Mouse (Mus musculus) neural tube, embryonic 13.5 days (tissue): ENCODE results near the gene Vegfb. TPM values are rescaled to one million over a fixed set of nuclear protein-coding genes. Genes with fewer than 3 reads are reported as not detected.
A peak's percentile ranks its signal among the peaks of the same experiment; 100 is the strongest.

Experiments
- ATAC-seq: fragments of 200-750 bp; cut with Nextera tagmentation; 2 replicates; pipeline ENCODE4 v1.8.0; 2017; ENCODE audit warnings: low read depth, mild to moderate bottlenecking, moderate TSS enrichment, moderate library complexity
- H3K27ac ChIP-seq: fragments of 300-500 bp; sonication (generic); replicated peaks from 2 replicates; pipeline ENCODE4 v1.5.1; 2015; ENCODE audit warnings: moderate library complexity, mild to moderate bottlenecking, inconsistent platforms
- H3K27me3 ChIP-seq: fragments of 300-500 bp; sonication (generic); 2 replicates; pipeline ENCODE4 v1.6.1; 2015; ENCODE audit warnings: mild to moderate bottlenecking, inconsistent platforms
- H3K36me3 ChIP-seq: fragments of 300-500 bp; sonication (generic); 2 replicates; pipeline ENCODE4 v1.6.1; 2015; ENCODE audit warnings: mild to moderate bottlenecking, inconsistent platforms
- H3K4me1 ChIP-seq: fragments of 300-500 bp; sonication (generic); replicated peaks from 2 replicates; pipeline ENCODE4 v1.6.1; 2015; ENCODE audit warnings: inconsistent platforms
- H3K4me2 ChIP-seq: fragments of 300-500 bp; sonication (generic); 2 replicates; pipeline ENCODE4 v1.6.1; 2015; ENCODE audit warnings: inconsistent platforms, mild to moderate bottlenecking, moderate library complexity
- H3K4me3 ChIP-seq: fragments of 300-500 bp; sonication (generic); 2 replicates; pipeline ENCODE4 v1.5.1; 2015; ENCODE audit warnings: mild to moderate bottlenecking, inconsistent platforms
- H3K9ac ChIP-seq: fragments of 300-500 bp; sonication (generic); 2 replicates; pipeline ENCODE4 v1.6.1; 2015; ENCODE audit warnings: moderate library complexity, mild to moderate bottlenecking, inconsistent platforms
- H3K9me3 ChIP-seq: fragments of 300-500 bp; sonication (generic); 2 replicates; pipeline ENCODE4 v1.6.1; 2016; ENCODE audit warnings: inconsistent platforms
- WGBS: fragments of 180-500 bp; shearing (Covaris S2); methylation state at CpG from one replicate; pipeline ENCODE4 v1.1.7; 2015; 5-methylcytosine and 5-hydroxymethylcytosine counted together
- polyA plus RNA-seq: library from polyadenylated mRNA; unstranded; fragments of >200 nt; fragmentation: Nextera tagmentation; extraction: Ambion mirVana; gene quantifications from 2 replicates; pipeline ENCODE4 v1.2.1, GENCODE M21; 2015

The Vegfb gene
- polyA plus RNA-seq, 1 experiment from 2014 or later: 39.3 TPM

DNA sequence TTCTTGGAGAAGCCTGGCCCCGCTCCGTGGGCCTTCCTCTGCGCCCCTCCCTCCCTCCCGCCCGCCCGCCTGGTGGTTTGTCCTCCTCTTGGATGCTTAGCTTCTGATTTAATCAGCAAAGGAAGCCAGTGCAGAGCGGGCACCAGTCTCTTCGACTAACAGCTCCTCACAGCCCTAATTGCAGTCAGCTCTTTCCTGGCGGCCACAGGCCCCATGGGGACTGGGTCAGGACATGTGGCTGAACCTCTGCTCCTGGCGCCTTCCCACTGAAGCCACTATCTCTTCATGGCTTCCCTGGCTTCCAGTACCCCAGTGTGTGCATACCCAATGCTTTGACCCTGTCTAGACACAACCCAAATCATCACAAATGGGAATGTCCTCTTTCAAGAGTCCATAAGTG is 31.0 kb downstream of the Vegfb start:
- Histone ChIP-seq H3K36me3 (peaks cover 56% of the 10 kb centered on the region), H3K9me3 (no peaks in the 10 kb centered on the region), H3K9ac (no peak overlapping the region), H3K27me3 (no peaks in the 10 kb centered on the region), H3K4me2 (no peak overlapping the region), H3K4me3 (no peak overlapping the region), H3K4me1 (peaks cover 15% of the 10 kb centered on the region), H3K27ac (no peak overlapping the region)
- 80% methylated on average over 10 of the region's 10 CpGs for WGBS
- ATAC-seq: no peak

- 84% methylated on average over 7 of the region's 7 CpGs for WGBS
- Histone ChIP-seq H3K4me2 (no peak overlapping the region), H3K36me3 (peaks cover 54% of the 10 kb centered on the region), H3K4me3 (no peak overlapping the region), H3K9ac (peak overlapping the region; percentile 22; the same call in 1 of the 2 replicates), H3K4me1 (peaks cover 16% of the 10 kb centered on the region), H3K9me3 (no peaks in the 10 kb centered on the region), H3K27ac (no peak overlapping the region), H3K27me3 (no peaks in the 10 kb centered on the region)
- ATAC-seq: no peak
Observed at GRCm38 (mm10) chr19:6955424-6955823, 32.0 kb downstream of the Vegfb start.

DNA sequence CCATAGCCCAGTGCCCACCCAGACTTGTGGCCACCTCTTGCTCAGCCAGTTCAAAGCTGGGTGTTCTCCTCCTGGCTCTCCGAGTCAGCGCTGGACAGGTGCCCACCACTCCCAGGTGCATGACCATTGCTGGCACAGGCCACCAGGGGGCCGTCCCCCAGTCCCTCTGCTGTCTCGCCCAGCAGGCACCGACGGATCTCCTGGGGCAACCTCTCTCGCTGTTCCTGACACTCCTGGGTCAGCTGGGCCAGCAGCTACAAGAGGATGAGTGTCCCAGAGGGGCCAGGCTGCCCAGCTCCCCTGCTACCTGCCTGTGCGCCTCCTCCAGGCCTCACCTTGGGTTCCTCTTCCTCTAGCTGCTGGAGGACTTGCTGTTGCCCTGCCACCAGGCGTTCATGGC is 33.4 kb downstream of the Vegfb start:
- H3K4me1 ChIP-seq: peaks cover 25% of the 10 kb centered on the region
- no peak overlapping the region for H3K4me3 ChIP-seq
- peaks cover 41% of the 10 kb centered on the region for H3K36me3 ChIP-seq
- 49% methylated on average over 9 of the region's 9 CpGs for WGBS
- peak overlapping the region; percentile 38; the same call in 1 of the 2 replicates for H3K9ac ChIP-seq
- ATAC-seq: no peak
- H3K27ac ChIP-seq: no peak overlapping the region
- H3K27me3 ChIP-seq: no peaks in the 10 kb centered on the region
- no peak overlapping the region for H3K4me2 ChIP-seq
- H3K9me3 ChIP-seq: no peaks in the 10 kb centered on the region

- Histone ChIP-seq H3K9ac (peak overlapping the region; percentile 81), H3K27ac (peak overlapping the region; percentile 97)
- no peak for ATAC-seq
Observed at GRCm38 (mm10) chr19:6952712-6953037, 34.8 kb downstream of the Vegfb start.

DNA sequence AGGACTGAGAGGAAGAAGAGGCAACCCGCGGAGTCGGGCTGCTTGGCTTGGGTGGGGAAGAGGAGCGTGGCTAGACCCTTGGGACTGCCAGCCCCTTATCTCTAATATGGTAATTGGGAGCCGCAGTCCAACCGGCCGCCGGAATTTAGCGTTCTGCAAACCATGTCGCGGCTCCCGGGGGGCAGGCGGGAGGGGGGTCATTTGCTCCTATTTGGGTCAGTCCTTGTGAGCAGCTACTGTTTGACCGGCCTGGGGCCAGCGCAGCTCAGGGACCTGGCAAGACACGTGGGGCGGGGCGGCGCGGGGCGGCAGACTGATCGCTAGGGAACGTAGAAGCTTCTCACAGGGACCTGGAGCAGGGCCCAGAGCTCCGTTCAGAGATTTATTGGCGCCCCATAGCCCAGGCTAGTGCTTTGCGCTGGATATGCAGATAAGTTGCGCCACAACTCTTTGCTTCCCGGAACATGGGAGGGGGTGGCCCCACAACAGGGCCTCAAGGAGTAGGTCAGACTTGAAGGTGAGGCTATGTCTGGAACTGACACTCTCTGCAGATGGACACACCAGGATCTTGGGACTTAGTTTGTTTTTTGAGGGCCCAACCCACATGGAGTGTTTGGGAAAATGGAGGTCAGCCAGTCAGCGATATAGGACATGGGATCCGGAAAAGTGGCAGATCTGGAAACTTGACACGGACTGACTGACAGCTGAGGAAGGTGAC is 35.3 kb downstream of the Vegfb start:
- H3K4me1 ChIP-seq: peaks cover 25% of the 10 kb centered on the region
- peak overlapping the region; percentile 59 for H3K4me3 ChIP-seq
- H3K9me3 ChIP-seq: no peaks in the 10 kb centered on the region
- peak overlapping the region; percentile 97 for H3K27ac ChIP-seq
- no peaks in the 10 kb centered on the region for H3K27me3 ChIP-seq
- peak overlapping the region; percentile 81 for H3K9ac ChIP-seq
- 4% methylated on average over 31 of the region's 31 CpGs for WGBS
- peak overlapping the region; percentile 97 for H3K4me2 ChIP-seq
- H3K36me3 ChIP-seq: peaks cover 25% of the 10 kb centered on the region
- peak; percentile 17 for ATAC-seq

More at GRCm38 (mm10) chr19:6952712-6953037, 34.8 kb downstream of the Vegfb start:
- WGBS: 35% methylated on average over 3 of the region's 3 CpGs
- Histone ChIP-seq H3K4me1 (peaks cover 25% of the 10 kb centered on the region), H3K4me2 (peak overlapping the region; percentile 97), H3K36me3 (peaks cover 29% of the 10 kb centered on the region), H3K27me3 (no peaks in the 10 kb centered on the region), H3K4me3 (peak overlapping the region; percentile 59), H3K9me3 (no peaks in the 10 kb centered on the region)

DNA sequence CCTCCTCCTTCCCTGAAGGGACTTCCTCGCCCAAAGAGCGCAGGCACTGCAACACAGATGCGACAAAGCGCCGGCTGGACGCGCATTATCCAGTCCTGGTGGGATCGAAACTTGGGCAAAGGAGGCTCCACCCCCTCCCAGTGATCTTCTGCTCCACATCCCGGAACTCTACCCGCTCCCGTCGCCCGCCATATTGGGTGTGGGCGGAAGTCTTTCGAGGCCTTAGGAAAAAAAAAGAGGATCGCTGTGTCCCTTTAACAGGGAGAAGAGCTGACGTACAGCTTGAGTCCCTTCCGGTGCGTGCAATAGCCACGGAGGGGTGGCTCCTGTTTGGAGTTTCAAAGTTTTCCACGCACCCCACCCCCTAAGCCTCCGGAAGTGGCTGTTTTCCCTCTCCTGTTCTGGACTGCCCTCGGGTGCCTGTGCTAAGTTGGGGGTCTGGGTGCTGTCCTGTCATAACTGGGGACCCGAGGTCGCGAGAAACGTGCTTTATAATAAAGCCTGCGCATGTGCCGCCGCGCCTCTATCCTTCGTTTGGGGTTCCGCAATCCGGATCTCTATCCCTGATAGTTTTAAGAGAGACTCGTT is 36.0 kb downstream of the Vegfb start:
- Histone ChIP-seq H3K27ac (peak overlapping the region; percentile 97), H3K9ac (peak overlapping the region; percentile 81), H3K27me3 (no peaks in the 10 kb centered on the region), H3K9me3 (no peaks in the 10 kb centered on the region), H3K4me2 (peak overlapping the region; percentile 97), H3K4me1 (peaks cover 25% of the 10 kb centered on the region), H3K36me3 (peaks cover 22% of the 10 kb centered on the region), H3K4me3 (peak overlapping the region; percentile 59)
- peak; percentile 89 for ATAC-seq
- WGBS: under 1% methylated on average over 35 of the region's 35 CpGs

DNA sequence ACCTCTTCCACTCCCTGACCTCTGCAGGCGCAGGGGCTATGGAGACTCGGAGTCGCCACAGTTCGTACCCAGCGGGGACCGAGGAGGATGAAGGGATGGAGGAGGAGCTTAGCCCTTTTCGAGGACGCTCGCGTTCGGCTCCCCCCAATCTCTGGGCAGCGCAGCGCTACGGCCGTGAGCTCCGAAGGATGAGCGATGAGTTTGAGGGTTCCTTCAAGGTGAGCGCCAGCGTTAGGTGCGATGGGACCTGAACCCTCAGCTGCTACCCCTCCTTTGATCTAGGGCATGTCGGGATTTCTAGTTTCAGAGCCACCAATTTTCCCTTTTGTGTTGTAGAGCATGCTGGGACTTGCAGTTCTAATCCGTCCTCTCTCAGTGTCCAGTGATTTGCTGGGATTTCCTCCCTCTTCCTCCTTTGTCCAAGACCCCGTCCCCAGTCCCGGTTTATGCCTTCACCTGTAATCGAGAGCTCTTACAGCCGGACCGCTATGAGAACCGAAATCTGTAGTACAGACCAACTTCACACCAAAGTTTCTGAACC is 36.8 kb downstream of the Vegfb start:
- H3K9ac ChIP-seq: peak overlapping the region; percentile 81
- no peaks in the 10 kb centered on the region for H3K9me3 ChIP-seq
- WGBS: under 1% methylated on average over 28 of the region's 28 CpGs
- no peaks in the 10 kb centered on the region for H3K27me3 ChIP-seq
- ATAC-seq: peak; percentile 66
- peak overlapping the region; percentile 97 for H3K4me2 ChIP-seq
- H3K4me3 ChIP-seq: peak overlapping the region; percentile 59
- peaks cover 24% of the 10 kb centered on the region for H3K36me3 ChIP-seq
- peaks cover 25% of the 10 kb centered on the region for H3K4me1 ChIP-seq
- peak overlapping the region; percentile 97 for H3K27ac ChIP-seq

- ATAC-seq: no peak
- 48% methylated on average over 5 of the region's 5 CpGs for WGBS
- peak overlapping the region; percentile 81 for H3K9ac ChIP-seq
Observed at GRCm38 (mm10) chr19:6949951-6950350, 37.5 kb downstream of the Vegfb start.

DNA sequence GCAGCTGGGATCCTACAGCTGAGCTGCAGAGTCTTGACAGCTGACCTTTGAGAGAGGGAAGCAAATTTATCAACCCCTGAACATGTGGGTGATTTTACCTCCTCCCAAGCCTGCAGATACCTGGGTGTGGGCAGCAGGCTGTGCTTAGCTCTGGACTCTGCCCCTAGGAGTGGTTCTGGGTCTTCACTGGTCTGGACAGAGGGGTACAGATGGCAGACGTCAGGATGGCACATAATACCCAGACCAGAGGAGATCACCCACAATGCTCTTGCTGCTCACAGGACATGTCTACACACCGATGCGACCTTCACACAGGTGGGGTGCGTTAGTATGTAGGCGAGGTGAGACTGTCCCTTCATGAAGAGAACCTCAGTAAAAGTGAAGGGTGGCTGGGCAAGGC is 37.9 kb downstream of the Vegfb start:
- no peaks in the 10 kb centered on the region for H3K27me3 ChIP-seq
- peak overlapping the region; percentile 59 for H3K4me3 ChIP-seq
- H3K36me3 ChIP-seq: peaks cover 17% of the 10 kb centered on the region
- H3K4me2 ChIP-seq: peak overlapping the region; percentile 97
- H3K9ac ChIP-seq: peak overlapping the region; percentile 81; the same call in 1 of the 2 replicates
- ATAC-seq: no peak
- peaks cover 25% of the 10 kb centered on the region for H3K4me1 ChIP-seq
- 93% methylated on average over 5 of the region's 5 CpGs for WGBS
- H3K9me3 ChIP-seq: no peaks in the 10 kb centered on the region
- peak overlapping the region; percentile 97; the same call in 1 of the 2 replicates for H3K27ac ChIP-seq

More at GRCm38 (mm10) chr19:6949951-6950350, 37.5 kb downstream of the Vegfb start:
- Histone ChIP-seq H3K36me3 (peaks cover 21% of the 10 kb centered on the region), H3K9me3 (no peaks in the 10 kb centered on the region), H3K27ac (peak overlapping the region; percentile 97), H3K27me3 (no peaks in the 10 kb centered on the region), H3K4me2 (peak overlapping the region; percentile 97), H3K4me3 (peak overlapping the region; percentile 59), H3K4me1 (peaks cover 25% of the 10 kb centered on the region)

GRCm38 (mm10) chr19:6948186-6948585 is 39.3 kb downstream of the Vegfb start:
- WGBS: 76% methylated on average over 4 of the region's 4 CpGs
- Histone ChIP-seq H3K36me3 (peaks cover 13% of the 10 kb centered on the region), H3K27ac (no peak overlapping the region), H3K27me3 (no peaks in the 10 kb centered on the region), H3K4me1 (peaks cover 27% of the 10 kb centered on the region), H3K4me3 (no peak overlapping the region), H3K4me2 (no peak overlapping the region), H3K9me3 (no peaks in the 10 kb centered on the region), H3K9ac (no peak overlapping the region)
- no peak for ATAC-seq

DNA sequence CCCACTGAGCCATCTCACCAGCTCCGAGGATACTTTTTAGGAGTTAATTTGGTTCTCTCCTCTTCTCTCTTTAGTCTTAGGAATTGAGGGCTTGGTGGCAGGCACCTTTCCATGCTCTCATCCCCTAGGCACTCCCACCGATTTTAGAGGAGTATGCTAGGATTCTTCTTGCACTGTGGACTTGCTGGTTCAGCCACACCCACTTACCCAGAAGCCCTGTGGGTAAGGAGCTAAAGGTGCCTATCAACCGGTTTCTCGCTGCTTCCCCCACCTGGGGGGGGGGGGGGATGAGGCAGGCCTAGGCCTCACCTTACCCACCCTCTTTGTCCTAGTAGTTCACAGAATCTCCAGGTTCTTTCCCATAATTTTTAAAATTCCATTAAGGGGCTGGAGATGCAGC is 39.7 kb downstream of the Vegfb start:
- no peak overlapping the region for H3K4me2 ChIP-seq
- H3K4me1 ChIP-seq: peaks cover 27% of the 10 kb centered on the region
- no peak overlapping the region for H3K27ac ChIP-seq
- no peak overlapping the region for H3K4me3 ChIP-seq
- H3K9me3 ChIP-seq: no peaks in the 10 kb centered on the region
- H3K27me3 ChIP-seq: no peaks in the 10 kb centered on the region
- ATAC-seq: no peak
- H3K9ac ChIP-seq: no peak overlapping the region
- WGBS: 58% methylated on average over 4 of the region's 4 CpGs
- H3K36me3 ChIP-seq: peaks cover 13% of the 10 kb centered on the region

GRCm38 (mm10) chr19:6943709-6944108 is 43.7 kb downstream of the Vegfb start:
- H3K27ac ChIP-seq: no peak overlapping the region
- no peak overlapping the region for H3K9ac ChIP-seq
- no peaks in the 10 kb centered on the region for H3K9me3 ChIP-seq
- 91% methylated on average over 6 of the region's 6 CpGs for WGBS
- no peak overlapping the region for H3K4me2 ChIP-seq
- H3K4me1 ChIP-seq: peaks cover 35% of the 10 kb centered on the region
- no peak overlapping the region for H3K4me3 ChIP-seq
- H3K27me3 ChIP-seq: no peaks in the 10 kb centered on the region
- H3K36me3 ChIP-seq: peaks cover 13% of the 10 kb centered on the region
- no peak for ATAC-seq
